Mouse (Mus musculus): ENCODE results near the gene Coro6. TPM values are rescaled to one million over a fixed set of nuclear protein-coding genes. Genes with fewer than 3 reads are reported as not detected.
A peak's percentile ranks its signal among the peaks of the same experiment; 100 is the strongest.

The Coro6 gene
- polyA plus RNA-seq (2015; fragmentation: Nextera tagmentation; extraction: Ambion mirVana) = 0.19 and 0.39 TPM in 2 replicates

DNA sequence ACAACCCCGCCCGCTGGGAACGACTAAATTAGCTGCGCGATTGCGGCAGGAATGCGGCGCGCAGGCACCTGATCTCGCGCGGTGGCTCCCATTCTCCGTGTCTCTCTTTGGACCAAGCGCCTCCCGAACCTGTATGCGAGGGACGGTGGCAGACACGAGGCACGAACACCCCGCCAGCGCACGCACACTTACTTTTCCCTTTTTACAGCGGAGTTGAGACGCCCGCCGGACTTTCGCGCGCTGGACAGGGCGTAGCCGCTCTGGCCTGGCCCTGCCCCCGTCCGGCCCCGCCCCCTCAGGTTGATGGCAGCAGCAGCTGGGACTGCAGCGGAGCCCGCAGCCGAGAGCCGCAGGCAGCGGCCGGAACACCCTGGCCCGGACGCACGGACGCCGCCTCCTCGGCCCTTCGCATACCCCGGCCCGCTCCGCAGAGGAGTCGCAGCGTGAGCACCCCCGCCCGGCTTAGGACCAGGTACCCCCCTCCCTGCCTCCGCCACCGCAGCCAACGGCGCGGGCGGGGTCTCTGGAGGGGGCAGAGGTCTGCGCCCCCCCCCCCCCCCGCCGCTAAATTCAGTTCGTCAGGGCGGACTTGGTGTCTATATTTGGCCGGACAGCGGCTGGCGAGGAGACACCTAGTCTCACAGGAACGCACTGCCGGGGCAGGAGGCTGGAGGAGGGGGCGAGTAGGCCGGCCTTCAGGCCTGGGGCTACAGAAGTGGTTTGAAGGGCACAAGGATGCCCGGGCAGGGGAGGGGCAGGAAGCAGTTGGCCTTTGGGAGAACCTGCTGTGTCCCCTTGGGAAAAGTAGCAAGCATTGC is at the start of gene Coro6:
TSS of gene Coro6 (plus strand) at position 129 of the 818 bp plus-strand sequence.
- peak; percentile 50; the same call in 1 of the 2 replicates for ATAC-seq
- 1% methylated on average over 68 of the region's 73 CpGs for WGBS
- H3K4me3 ChIP-seq (ENCODE audit: low read depth, low read length) = peak within 1 kb of the TSS; percentile 51
- no peak within 1 kb of the TSS for H3K27ac ChIP-seq (ENCODE audit: low read length)
- no peaks in the 10 kb centered on the region for H3K36me3 ChIP-seq (ENCODE audit: control insufficient read depth, insufficient read depth, low read length)
- peaks cover 41% of the 10 kb centered on the region for H3K27me3 ChIP-seq (ENCODE audit: control insufficient read depth, insufficient read depth, low read depth, low read length)
- H3K9me3 ChIP-seq (replicated peaks; ENCODE audit: control insufficient read depth, low read length, poor library complexity, severe bottlenecking) = no peaks in the 10 kb centered on the region
- peaks cover 8% of the 10 kb centered on the region for H3K4me1 ChIP-seq (ENCODE audit: control insufficient read depth, insufficient read depth, low read length)
- peak within 1 kb of the TSS; percentile 56 for H3K9ac ChIP-seq (ENCODE audit: low read depth, low read length)
- peak within 1 kb of the TSS; percentile 70 for H3K4me2 ChIP-seq (ENCODE audit: low read length)

DNA sequence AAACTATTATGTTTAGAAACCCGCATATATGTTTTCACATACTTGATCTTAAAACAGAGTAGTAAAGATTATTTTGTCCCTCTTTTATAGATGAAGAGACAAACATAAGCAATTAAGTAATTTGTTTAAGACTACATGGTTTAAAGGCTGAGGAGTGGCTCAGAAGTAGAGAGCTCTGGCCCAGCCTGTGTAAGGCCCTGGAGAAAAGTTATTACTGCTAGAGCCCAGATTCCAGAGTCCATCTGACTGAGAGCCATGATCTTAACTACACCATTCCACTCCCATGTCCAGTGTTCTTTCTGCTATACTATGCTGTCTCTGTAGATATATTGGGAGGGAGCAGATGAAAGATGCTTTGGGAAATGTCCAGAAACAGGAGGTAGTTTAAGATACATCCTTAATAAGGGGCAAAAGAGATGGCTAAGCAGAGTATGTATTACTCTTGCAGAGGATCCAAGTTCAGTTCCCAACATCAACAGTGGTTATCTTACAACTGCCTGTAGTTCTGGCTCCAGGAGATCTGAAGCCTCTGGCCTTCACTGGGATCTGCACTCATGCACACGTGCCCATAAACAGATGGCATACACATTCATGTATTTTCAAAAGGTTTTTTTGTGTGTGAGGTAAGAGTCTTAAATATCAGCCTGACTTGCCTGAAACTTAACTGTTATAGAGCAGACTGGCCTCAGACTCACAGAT is 47.9 kb upstream of the Coro6 start:
- Histone ChIP-seq H3K9me3 (replicated peaks; ENCODE audit: control insufficient read depth, low read length, poor library complexity, severe bottlenecking) (no peaks in the 10 kb centered on the region), H3K4me2 (ENCODE audit: low read length) (no peak overlapping the region), H3K27ac (ENCODE audit: low read length) (no peak overlapping the region), H3K4me3 (ENCODE audit: low read depth, low read length) (no peak overlapping the region), H3K4me1 (ENCODE audit: control insufficient read depth, insufficient read depth, low read length) (no peaks in the 10 kb centered on the region), H3K9ac (ENCODE audit: low read depth, low read length) (no peak overlapping the region), H3K36me3 (ENCODE audit: control insufficient read depth, insufficient read depth, low read length) (no peaks in the 10 kb centered on the region), H3K27me3 (ENCODE audit: control insufficient read depth, insufficient read depth, low read depth, low read length) (no peaks in the 10 kb centered on the region)
- 78% methylated on average over 2 of the region's 2 CpGs for WGBS
- ATAC-seq = no peak

DNA sequence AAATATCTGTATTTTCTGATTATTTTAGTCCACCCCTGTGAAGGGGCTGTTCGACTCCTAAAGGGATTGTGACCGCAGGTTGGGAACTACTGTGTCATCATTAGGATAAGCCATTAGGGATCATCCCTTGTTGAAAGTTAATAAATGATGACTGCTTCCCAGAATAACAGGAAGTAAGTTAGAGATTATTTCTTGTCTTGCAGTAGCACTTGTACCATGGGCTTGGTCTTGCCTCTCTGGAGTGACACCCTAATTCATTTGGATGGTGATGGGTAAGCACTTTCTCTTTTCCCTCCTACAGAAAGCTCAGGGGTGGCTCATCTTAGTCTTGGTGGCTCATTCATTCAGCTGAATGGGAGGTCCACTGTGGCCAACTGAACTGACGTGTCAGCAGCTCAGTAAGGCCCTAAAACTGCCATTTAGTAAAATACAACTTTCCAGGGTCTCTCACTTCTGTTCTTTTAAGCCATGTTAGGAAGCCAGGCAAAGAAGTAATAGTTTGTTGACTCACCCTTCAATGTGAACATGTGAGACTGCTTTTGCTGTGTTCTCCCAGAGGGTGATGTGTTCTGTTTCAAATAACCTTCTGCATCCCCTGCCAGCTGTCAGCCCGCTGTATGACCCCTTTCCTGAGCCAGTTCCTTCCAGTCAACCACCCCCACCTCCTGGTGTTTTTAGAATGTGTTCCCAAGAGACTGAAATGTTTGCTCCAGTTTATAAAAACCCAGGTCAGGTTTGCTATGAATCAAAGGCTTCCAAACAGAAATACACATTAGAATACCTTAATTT is 45.8 kb upstream of the Coro6 start:
- 84% methylated on average over 4 of the region's 4 CpGs for WGBS
- Histone ChIP-seq H3K36me3 (ENCODE audit: control insufficient read depth, insufficient read depth, low read length) (peaks cover 5% of the 10 kb centered on the region), H3K4me2 (ENCODE audit: low read length) (no peak overlapping the region), H3K4me1 (ENCODE audit: control insufficient read depth, insufficient read depth, low read length) (no peaks in the 10 kb centered on the region), H3K9ac (ENCODE audit: low read depth, low read length) (no peak overlapping the region), H3K4me3 (ENCODE audit: low read depth, low read length) (no peak overlapping the region), H3K27me3 (ENCODE audit: control insufficient read depth, insufficient read depth, low read depth, low read length) (no peaks in the 10 kb centered on the region), H3K9me3 (replicated peaks; ENCODE audit: control insufficient read depth, low read length, poor library complexity, severe bottlenecking) (no peaks in the 10 kb centered on the region), H3K27ac (ENCODE audit: low read length) (no peak overlapping the region)
- no peak for ATAC-seq

DNA sequence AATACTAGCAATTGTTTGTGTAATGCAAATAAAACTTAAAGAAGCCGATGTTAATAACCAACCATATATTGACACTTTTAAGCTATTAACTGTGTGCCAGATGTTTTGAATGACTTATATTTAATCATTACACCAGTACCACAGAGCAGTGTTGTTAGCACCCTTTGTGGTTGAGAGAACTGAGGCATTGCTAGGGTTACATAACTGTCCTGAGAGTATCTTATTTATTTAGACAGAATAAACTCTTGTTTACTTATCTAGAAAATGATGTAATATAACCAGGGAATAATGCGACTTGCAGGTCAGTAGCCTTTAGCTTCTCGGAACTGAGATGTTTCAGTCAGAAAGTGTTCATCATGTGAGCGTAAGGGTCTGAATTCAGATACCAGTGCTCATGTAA is 44.2 kb upstream of the Coro6 start:
- Histone ChIP-seq H3K27me3 (ENCODE audit: control insufficient read depth, insufficient read depth, low read depth, low read length) (no peaks in the 10 kb centered on the region), H3K9ac (ENCODE audit: low read depth, low read length) (no peak overlapping the region), H3K4me2 (ENCODE audit: low read length) (no peak overlapping the region), H3K27ac (ENCODE audit: low read length) (no peak overlapping the region), H3K4me3 (ENCODE audit: low read depth, low read length) (no peak overlapping the region), H3K36me3 (ENCODE audit: control insufficient read depth, insufficient read depth, low read length) (peaks cover 8% of the 10 kb centered on the region), H3K9me3 (replicated peaks; ENCODE audit: control insufficient read depth, low read length, poor library complexity, severe bottlenecking) (no peaks in the 10 kb centered on the region), H3K4me1 (ENCODE audit: control insufficient read depth, insufficient read depth, low read length) (no peaks in the 10 kb centered on the region)
- no peak for ATAC-seq
- 98% methylated on average over 4 of the region's 4 CpGs for WGBS

DNA sequence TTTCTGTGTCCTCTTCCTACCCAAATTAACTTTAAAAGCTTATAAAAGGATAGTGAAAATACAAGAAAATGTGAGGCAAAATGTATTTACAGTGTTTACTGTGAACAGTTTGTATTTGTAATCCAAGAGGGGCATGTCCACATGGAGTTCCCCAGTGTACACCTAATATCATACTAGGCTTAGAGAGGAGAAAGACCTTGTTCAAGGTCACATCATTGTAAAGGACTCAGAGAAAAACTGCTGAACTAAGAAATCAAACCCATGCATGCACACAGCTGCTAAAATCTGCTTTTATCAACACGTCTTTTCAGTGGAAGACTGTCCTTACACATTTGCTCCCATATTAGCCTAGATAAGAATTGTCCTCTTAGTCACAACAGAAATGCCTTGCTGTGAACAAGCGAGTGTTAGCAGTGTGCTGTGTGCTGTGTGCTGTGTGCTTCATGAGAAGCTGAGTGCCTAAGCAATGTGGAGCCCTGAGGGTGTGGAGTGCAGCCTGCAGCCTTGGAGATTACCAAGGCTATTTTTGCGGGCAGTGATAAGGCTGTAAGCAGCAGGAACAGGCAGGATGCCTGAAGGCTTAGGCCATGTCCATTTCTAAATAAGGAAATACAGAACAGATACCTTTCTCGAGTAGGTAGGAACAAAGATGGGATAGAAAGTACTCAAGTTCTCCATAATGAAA is 38.9 kb upstream of the Coro6 start:
- Histone ChIP-seq H3K4me1 (ENCODE audit: control insufficient read depth, insufficient read depth, low read length) (no peaks in the 10 kb centered on the region), H3K27me3 (ENCODE audit: control insufficient read depth, insufficient read depth, low read depth, low read length) (no peaks in the 10 kb centered on the region), H3K4me2 (ENCODE audit: low read length) (no peak overlapping the region), H3K36me3 (ENCODE audit: control insufficient read depth, insufficient read depth, low read length) (peaks cover 14% of the 10 kb centered on the region), H3K27ac (ENCODE audit: low read length) (no peak overlapping the region), H3K9ac (ENCODE audit: low read depth, low read length) (no peak overlapping the region), H3K4me3 (ENCODE audit: low read depth, low read length) (no peak overlapping the region), H3K9me3 (replicated peaks; ENCODE audit: control insufficient read depth, low read length, poor library complexity, severe bottlenecking) (no peaks in the 10 kb centered on the region)
- ATAC-seq = no peak
- WGBS = 84% methylated on average over 4 of the region's 4 CpGs

DNA sequence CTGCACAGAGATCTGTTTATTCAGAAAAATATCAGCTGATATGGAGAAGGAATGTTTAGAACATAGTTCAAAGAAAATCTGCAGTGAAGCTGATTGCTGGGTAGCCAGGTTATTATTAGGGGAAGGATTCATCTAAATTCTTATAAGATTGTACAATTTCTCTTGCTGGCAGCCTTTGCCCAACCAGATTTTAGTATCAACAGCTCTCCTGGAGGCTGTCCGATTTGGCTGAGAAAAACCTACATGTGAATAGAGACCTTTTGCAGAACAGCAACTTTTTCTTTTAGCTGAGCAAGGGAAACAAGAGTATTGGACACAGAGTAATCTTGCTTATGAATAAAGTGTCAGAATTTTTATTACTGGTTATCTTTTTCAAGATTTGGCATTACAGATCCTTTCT is 33.8 kb upstream of the Coro6 start:
- Histone ChIP-seq H3K27me3 (ENCODE audit: control insufficient read depth, insufficient read depth, low read depth, low read length) (no peaks in the 10 kb centered on the region), H3K4me2 (ENCODE audit: low read length) (no peak overlapping the region), H3K9ac (ENCODE audit: low read depth, low read length) (no peak overlapping the region), H3K27ac (ENCODE audit: low read length) (no peak overlapping the region), H3K36me3 (ENCODE audit: control insufficient read depth, insufficient read depth, low read length) (peaks cover 15% of the 10 kb centered on the region), H3K9me3 (replicated peaks; ENCODE audit: control insufficient read depth, low read length, poor library complexity, severe bottlenecking) (no peaks in the 10 kb centered on the region), H3K4me3 (ENCODE audit: low read depth, low read length) (no peak overlapping the region), H3K4me1 (ENCODE audit: control insufficient read depth, insufficient read depth, low read length) (no peaks in the 10 kb centered on the region)
- 82% methylated on average over 1 of the region's 1 CpGs for WGBS
- no peak for ATAC-seq

DNA sequence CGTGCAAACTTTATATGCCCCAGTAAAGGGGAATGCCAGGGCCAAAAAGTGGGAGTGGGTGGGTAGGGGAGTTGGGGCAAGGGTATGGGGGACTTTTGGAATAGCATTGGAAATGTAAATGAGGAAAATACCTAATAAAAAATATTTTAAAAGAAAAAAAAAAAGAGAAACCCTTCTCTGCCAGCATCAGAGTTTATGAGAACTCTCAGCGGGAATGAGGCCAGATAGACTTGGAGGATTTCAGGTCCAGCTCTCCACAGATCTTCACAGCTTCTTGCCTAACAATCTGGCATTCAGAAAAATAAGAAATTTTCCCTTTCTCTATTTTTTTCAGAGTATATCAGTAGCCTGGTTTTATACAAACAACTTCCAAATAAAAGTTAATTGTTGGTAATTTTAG is 25.2 kb upstream of the Coro6 start:
- 89% methylated on average over 2 of the region's 2 CpGs for WGBS
- no peak for ATAC-seq
- H3K9ac ChIP-seq (ENCODE audit: low read depth, low read length) = no peak overlapping the region
- no peak overlapping the region for H3K27ac ChIP-seq (ENCODE audit: low read length)
- no peak overlapping the region for H3K4me2 ChIP-seq (ENCODE audit: low read length)
- H3K36me3 ChIP-seq (ENCODE audit: control insufficient read depth, insufficient read depth, low read length) = peaks cover 9% of the 10 kb centered on the region
- H3K9me3 ChIP-seq (replicated peaks; ENCODE audit: control insufficient read depth, low read length, poor library complexity, severe bottlenecking) = no peaks in the 10 kb centered on the region
- no peaks in the 10 kb centered on the region for H3K4me1 ChIP-seq (ENCODE audit: control insufficient read depth, insufficient read depth, low read length)
- H3K27me3 ChIP-seq (ENCODE audit: control insufficient read depth, insufficient read depth, low read depth, low read length) = no peaks in the 10 kb centered on the region
- no peak overlapping the region for H3K4me3 ChIP-seq (ENCODE audit: low read depth, low read length)

DNA sequence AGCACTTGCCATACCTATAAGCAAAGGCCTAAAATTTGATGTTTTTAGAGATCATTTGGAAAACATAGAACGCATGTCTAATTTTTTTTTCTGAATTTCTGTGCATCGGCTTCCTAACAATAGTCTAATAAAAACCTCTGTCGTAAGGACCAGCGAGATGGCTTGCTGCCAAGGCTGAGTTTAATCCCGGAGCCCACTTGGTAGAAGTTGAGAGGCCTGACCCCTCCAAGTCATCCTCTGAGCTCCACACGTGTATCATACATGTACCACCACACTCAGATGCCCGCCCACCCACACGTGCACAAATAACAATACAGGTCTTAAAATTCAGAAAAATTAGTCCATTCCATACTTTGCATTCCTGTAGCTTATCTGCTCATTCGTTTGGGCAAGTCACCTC is 22.1 kb upstream of the Coro6 start:
- ATAC-seq = no peak
- H3K36me3 ChIP-seq (ENCODE audit: control insufficient read depth, insufficient read depth, low read length) = peaks cover 13% of the 10 kb centered on the region
- H3K9ac ChIP-seq (ENCODE audit: low read depth, low read length) = no peak overlapping the region
- no peaks in the 10 kb centered on the region for H3K27me3 ChIP-seq (ENCODE audit: control insufficient read depth, insufficient read depth, low read depth, low read length)
- H3K27ac ChIP-seq (ENCODE audit: low read length) = no peak overlapping the region
- no peaks in the 10 kb centered on the region for H3K4me1 ChIP-seq (ENCODE audit: control insufficient read depth, insufficient read depth, low read length)
- 85% methylated on average over 9 of the region's 9 CpGs for WGBS
- H3K4me3 ChIP-seq (ENCODE audit: low read depth, low read length) = no peak overlapping the region
- no peaks in the 10 kb centered on the region for H3K9me3 ChIP-seq (replicated peaks; ENCODE audit: control insufficient read depth, low read length, poor library complexity, severe bottlenecking)
- no peak overlapping the region for H3K4me2 ChIP-seq (ENCODE audit: low read length)

Measured in midbrain, embryonic 16.5 days (tissue).